Mouse (Mus musculus) urinary bladder, postnatal 4 days (tissue): ENCODE results near the gene Rab26.

Experiments used
- DNase-seq, 2 experiments: peaks; one replicate each; pipeline ENCODE4 v3.0.0; 2021 to 2022; ENCODE audit warnings: low spot score in 2 of 2

The Rab26 gene

DNA sequence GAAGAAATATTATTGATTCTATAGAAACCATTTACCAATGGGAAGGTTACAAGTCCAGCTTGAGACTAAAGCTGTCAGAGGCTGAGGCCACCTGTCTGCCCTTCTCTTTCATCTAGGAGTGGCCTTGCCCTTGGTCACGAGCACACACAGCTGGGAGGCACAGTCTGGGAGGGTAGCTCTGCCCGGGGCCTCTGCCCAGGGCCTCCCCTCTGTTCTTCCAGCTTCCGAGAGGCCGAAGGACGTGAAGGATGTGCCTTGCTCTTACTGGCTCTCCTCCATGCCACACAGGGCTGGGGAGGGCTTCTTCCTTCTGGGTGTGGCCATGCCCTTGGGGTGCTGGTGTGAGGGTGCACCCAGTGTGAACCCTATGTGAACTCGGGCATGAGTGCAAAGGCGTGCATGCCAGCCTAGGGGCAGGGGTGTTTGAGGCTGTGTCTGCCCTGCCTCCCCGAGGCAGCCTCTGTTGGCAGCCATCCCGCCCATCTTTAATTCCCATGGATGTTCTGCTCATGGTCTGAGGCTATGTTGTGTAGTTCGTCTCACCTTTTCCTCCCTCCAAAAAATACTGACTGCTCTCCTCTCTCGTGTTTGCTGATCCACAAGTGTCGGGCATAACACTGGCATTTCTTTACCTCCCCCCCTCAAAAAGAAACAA lies 26.1 kb downstream of the Rab26 start:
- DNase-seq = no peak

DNA sequence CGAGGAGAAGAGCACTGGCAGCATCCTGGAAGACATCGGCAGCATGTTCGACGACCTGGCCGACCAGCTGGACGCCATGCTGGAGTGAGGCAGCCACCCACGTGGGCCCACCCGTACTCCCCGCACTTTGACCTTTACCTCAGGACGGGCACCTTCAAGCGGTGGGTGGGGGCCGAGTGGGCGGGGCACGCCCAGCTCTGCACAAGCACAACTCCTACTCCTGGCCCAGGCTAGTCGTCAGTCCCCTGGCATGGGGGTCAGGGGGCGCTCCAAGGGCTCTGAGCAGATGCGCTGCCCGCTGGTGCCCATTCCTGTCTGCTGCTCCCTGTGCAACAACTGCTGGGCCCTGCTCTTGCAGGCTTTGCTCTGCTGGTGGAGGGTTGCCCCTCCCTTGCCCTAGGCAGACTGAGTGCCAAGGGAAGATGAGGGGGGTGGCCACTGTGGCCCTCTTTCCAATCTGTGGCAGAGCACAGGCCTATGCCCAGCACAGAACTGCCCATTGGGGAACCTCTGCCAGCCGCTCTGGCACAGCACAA lies 26.8 kb downstream of the Rab26 start:
- no peak for DNase-seq

DNA sequence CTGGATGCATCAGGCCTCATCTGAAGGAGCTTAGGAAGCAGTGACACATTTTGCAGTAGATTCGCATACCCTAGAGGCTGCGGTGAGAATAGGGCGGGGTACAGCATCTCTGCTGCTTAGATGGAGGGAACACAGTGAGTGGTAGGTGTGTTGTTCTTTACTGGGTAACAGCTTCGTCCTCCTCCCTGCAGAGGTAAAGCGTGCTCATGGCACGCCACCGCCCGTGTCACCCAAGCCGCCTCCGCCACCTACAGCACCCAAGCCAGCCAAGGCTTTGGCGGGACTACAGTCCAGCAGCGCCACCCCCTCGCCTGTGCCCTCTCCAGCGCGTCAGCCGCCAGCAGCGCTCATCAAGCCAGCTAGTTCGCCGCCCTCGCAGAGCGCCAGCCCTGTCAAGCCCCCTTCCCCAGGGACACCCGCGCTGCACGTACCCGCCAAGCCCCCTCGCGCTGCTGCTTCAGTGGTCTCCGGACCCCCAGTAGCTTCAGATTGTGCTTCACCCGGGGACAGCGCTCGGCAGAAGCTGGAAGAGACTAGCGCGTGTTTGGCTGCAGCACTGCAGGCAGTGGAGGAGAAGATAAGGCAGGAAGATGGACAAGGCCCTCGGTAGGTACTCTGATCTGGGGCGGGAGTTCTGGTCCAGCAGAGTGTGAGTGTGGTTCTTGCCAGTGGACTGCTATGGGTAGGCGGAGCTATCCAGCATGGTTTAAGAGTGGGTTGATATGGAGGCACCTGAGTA lies 27.5 kb downstream of the Rab26 start:
- DNase-seq = no peak

DNA sequence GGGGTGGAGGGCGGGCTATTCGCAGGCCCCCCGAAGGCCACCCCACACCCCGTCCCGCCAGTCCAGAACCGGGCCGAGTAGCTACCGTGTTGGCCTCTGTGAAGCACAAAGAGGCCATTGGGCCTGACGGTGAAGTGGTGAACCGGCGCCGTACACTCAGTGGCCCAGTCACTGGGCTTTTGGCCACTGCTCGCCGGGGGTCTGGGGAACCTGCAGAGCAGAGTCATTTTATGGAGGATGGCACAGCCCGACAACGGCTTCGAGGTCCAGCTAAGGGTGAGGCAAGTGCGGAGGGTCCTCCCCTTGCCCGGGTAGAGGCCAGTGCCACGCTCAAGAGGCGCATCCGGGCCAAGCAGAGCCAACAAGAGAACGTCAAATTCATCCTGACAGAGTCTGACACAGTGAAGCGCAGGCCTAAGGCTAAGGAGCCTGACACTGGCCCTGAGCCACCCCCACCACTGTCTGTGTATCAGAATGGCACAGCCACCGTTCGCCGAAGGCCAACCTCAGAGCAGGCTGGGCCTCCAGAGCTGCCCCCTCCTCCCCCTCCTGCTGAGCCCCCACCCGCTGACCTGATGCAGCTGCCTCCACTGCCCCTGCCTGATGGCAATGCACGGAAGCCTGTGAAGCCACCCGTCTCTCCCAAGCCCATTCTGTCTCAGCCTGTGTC lies 28.6 kb downstream of the Rab26 start:
- no peak for DNase-seq

DNA sequence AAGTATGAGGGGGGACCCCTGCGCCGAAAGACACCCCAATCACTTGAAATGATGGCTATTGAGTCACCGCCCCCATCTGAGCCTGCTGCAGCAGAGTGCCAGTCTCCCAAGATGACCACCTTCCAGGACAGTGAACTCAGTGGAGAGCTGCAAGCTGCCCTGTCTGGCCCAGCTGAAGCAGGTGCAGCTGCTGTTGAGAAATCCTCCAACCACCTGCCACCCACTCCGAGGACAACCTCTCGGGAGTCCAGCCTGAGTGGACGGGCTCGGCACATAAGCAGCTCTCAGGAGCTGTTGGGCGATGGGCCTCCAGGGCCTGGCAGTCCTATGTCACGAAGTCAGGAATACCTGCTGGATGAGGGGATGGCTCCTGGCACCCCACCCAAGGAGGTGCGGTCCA lies 29.9 kb downstream of the Rab26 start:
- no peak for DNase-seq

DNA sequence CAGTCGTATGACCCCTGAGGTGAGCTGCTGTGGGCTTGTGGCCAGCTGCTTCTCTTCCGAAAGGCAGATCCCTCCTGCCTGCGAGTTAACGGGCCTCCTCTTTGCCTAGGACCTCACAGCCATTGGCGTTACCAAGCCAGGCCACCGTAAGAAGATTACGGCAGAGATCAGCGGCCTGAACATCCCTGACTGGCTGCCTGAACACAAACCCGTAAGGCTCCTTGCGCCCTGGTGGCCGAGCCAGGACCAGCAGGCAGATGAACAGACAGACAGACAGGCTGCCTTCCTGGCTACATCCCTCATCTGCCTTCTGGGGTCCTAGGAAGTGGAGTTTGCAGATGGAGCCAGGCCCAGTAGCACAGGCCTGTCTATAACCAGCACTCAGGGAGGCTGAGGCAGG lies 31.8 kb downstream of the Rab26 start:
- no peak for DNase-seq

DNA sequence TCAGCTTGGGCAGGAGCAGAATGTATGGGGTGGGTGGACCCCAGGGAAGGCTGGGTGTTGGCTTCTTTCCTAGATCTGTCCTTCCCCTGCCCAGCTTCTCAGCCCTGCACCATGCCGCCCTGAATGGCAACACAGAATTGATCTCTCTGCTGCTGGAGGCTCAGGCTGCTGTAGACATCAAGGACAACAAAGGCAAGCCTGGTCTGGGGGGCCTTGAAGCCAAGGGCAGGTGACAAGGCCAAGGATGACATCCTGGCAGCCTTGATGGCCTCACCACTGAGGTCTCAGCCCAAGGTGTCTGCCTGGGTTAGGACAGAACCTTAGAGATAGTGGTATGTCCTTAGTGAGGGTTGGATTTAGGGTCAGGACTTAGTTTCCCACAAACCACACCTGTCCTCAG lies 38.0 kb downstream of the Rab26 start:
- no peak for DNase-seq

DNA sequence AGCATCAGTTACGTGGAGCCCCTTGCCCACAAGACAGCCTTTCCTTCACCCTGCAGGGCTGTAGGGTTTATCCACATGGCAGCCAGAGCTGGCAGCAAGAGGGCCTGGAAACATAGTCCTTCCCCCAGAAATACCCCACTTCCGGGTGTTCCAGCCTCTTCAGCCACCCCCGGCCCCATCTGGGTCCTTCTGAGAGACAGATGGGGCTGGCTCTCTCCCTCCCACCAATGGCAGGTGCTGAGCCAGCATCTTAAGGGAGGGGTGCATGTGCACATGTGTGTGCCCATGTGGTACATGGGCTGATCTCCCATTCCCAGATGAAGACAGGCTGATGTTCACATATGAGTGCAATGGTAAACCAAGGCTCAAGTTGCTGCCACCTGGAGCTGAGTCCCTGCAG lies 38.6 kb downstream of the Rab26 start:
- DNase-seq = no peak

DNA sequence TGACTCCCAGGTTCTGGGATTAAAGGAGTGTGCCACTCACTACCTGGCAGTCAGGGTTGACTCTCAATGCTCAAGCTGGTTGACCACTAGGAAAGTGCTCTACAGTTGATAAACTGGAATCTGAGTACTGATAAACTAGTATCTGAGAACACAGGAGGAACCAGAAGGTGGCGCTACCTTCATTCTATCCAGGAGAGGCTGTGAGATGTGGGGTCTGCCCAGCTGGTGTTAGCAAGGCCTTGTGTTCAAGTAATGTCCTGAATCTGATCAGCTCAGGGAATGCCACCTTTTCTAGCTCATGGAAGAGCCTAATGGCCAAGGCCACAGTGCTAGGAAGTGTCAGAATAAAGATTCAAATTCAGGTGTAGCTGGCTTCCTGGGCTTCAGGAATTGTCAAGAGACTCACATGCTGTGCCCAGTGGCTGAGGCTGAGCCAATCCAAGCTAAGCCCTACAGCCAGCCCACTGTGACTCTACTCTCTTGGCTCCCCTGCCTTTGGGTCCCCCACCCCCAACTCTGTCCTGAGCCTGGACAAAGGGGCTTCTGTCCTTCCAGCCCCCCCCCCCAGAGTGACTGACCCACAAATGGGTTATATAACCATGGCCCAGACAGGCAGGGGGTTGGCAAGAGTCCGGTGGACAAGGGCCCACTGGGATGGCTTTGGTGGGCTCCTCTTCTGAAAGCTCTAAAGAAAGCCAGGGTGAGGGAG lies 39.2 kb downstream of the Rab26 start:
- no peak for DNase-seq

DNA sequence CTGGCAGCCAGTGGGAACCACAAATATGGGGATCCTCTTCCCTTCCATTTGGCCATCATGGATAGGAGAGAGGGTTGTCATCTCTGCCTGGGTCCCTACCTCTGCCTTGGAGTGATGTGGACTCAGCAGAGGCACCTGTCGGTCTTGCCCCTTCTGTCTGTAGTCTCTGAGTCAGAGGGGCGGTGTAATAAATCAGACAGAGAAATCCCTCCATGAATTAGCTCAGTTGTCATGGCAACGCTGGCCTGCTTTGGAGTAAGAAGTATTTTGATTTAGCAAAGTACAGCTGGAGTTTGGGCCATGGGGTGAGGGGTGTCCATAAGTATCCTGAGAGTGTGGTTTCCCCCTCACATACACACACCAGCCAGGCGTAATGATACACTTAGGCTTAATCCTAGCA lies 43.6 kb downstream of the Rab26 start:
- no peak for DNase-seq

DNA sequence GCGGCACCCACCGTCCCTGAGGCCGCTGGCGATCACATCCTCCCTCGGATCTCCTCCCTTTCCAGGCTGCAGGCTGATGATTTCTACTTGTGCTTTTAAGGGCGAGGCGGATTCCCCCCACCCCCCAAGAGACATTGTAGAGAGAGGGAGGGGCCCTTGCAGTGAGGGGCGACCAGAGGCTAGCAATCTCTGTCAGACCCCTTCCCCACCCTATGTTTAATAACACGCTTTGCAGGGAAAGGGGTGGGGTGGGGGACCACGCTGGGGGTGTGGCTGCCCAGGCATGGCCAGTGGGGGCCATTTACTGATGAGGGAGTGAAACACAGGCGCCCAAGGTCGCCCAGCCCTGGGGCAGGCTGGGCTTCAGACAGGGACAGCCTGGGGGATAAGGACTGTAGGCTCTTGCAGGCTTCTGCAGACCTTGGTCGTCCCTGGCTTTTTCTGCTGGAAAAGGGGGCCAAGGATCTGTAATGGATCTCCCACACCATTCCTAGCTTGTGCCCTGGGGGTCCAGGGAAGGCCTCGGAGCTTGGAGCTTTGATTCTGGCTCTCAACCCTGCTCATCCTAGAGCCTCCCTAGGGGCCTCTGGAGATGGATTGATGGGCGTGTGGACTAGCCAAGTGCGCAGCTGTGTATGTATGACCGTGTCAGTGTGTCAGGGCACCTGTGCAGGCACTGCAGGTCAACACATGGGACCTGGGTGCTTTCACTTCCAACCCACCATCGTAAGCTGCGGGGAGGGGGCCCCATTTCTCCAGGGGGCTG lies 44.6 kb downstream of the Rab26 start:
- no peak for DNase-seq

DNA sequence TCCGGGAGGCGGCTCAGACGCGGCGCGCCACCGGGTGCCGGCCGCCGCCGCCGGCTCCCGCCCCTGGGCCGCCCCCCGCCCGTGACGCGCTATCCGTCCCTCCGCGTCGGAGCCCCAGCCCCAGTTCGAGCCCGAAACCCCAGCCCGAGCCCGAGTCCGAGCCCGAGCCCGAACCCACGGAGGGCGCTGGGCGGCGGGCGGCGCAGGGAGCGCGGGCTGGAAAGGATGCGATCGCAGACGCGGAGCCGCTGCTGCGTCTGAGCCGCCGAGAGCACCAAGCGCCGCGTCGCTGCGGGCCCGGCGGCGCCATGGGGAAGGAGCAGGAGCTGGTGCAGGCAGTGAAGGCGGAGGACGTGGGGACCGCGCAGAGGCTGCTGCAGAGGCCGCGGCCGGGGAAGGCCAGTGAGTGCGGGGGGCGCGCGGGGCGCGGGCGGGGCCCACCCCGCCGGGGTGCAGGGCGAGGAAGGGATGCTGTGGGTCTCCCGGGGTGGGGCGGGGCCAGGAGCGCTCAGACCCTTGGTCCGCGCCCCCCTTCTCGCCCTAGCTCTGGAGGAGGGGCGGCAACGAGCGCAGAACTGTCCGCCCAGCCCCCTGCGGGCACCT lies 45.2 kb downstream of the Rab26 start:
- no peak for DNase-seq

DNA sequence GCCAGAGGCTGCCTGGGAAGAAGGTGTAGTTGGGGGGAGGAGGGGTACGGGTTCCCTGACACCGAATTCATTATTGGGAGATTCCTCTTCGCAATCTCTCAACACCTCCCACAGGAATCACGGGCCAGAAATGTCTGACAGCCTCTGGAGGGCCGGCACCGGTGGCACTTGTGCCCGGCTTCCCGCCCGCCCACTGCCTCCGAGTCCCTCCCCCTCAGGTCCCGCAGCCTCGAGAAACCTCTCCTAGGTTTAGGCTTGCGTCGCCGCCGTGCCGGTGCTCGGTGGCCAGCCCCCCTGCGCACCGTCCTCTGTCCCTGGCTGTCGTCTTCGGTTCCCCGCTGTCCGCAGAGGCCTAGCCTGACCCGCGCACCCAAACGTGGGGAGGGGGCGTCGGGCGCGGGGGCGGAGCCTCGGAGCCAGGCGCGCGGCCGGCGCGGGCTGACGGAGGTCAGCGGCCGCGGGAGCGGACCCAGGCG lies 45.8 kb downstream of the Rab26 start, which contains the start of gene Caskin1:
Gene Caskin1, plus strand, starts transcription at position 416 of the 476 bp plus-strand sequence.
- DNase-seq = no peak

DNA sequence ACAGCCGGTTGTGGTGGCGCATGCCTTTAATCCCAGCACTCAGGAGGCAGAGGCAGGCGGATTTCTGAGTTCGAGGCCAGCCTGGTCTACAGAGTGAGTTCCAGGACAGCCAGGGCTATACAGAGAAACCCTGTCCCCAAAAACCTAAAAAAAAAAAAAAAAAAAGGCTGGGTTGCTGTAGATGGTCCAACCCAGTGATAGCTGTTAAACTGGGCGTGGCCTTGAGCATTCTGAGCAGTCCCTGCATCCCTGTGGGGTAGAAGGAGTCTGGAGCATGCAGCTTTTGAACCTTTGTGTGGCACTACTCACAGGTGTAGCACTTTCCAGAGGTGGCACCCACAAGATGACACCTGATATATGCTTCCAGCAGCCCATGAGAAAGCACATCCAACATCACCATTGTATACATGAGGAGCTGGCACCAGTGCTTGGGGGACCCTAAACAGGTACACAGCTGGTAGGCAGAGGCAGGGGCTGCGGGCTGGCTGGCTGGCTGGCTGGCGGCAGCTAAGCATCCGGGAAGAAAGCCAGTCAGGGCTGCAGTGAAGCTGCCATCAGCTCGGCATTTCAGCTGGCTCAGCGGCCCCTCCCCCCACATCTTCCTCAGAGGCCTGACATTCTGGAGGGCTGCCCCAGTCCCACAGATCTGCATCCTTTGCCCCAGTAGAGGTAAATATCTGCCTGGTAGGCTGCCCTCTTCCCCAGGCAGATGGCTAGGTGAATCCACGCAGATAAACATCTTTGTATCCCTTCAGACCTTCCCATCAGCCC lies 48.7 kb downstream of the Rab26 start:
- no peak for DNase-seq

DNA sequence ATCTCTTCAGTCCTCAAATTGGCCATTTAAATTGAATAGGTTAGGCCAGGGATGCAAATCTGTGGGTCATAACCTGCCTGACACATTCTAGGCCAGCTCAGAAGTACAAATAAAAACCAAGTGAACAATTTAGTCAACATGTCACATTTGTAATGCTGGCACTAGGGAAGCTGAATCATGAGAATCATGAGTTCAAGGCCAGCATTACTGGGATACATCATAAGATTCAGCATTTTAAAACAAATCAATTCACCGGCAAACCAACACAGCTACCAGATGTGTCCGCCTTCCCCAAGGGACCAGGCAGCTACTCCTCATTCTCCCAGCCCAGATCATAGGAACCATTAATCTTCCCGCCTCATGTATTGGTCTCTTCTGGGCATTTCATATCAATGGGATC lies 50.5 kb downstream of the Rab26 start:
- no peak for DNase-seq

DNA sequence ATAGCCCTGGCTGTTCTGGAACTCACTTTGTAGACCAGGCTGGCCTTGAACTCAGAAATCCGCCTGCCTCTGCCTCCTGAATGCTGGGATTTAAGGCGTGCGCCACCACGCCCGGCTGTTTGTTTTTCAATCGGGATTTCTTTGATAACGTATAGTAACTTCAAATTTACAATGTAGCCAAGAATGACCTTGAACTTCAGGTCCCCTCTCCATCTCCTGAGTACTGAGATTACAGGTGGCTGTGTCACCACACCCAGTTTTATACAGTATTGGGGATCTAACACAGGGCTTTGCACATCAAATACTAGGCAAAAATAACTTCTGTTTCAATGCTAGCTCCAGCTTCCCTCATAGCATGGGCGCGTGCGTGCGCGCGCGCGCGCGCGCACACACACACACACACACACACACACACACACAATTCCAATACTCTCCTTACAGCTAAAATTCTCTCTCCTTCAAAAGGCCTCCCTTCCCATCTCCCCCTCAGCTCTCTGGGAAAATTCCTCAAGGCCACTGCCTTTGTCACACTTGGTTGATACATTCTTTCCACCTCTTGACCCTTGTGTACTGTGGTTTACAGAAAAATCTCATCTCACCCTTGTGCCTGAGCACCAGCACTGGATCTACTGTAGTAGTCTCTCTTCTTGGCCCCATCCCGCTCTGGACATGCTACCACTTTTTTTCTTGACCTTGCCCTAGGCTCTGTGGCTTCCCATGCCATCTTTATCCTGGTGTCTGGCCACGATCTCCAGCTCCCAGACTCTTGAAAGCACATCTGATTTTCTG lies 52.8 kb downstream of the Rab26 start:
- DNase-seq = no peak

DNA sequence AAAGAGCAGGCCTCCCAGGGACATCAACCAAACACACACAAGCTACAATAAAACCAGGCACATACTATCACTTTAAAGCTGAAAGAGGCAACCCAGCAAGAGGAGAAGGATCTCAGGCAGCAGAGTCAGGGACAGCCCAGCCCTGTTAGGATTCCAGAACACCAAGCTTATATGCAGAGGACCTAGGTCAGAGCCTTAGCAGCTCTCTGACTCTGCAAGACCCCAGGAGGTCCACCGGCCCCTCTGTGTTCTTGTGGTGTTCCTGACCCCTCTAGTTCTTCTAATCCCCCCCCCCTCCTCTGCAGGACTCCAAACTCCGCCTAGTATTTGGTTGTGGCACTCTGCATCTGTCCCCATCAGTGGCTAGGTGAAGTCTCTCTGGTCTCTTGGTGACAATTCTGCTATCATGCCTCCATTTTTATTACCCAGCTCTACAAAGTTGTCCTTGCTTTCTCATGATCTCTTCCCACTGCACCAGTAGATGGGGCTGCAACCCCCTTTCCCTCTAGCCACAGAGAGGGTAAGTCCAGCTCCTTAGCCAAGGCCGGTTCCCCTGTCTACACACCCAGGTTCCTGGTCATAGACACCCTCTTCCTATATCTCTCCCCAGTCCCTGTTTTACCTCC lies 53.7 kb downstream of the Rab26 start:
- DNase-seq = no peak

DNA sequence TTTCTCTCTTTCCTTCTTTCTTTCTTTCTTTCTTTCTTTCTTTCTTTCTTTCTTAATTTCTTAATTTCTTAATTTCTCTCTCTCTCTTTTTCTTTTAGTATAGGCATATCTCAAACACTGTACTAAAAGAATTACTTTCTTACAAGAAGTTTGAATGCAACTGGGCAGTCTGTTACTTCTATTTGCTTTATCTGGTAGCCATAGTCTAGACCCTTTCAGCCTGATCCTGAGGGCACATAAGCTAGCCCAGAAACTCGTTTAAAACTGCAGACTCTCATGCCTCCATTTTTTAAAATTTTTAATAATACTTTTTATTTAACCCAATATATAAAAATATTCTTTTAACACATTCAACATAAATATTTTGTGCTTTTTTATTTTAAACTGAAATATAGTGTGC lies 54.6 kb downstream of the Rab26 start:
- DNase-seq = no peak
